Mouse (Mus musculus) spleen, postnatal 14 days (tissue): ENCODE measurements at regions not wholly inside any gene's neighbourhood (a gene's known extent, or its start where the extent isn't known, plus 50 kb on each side); places are given as distances from the start of the nearest gene placed in this dataset.

Experiments
- DNase-seq, 2 experiments: peaks; one replicate each; pipeline ENCODE4 v3.0.0; 2021 to 2022; ENCODE audit warnings: low spot score in 2 of 2

DNA sequence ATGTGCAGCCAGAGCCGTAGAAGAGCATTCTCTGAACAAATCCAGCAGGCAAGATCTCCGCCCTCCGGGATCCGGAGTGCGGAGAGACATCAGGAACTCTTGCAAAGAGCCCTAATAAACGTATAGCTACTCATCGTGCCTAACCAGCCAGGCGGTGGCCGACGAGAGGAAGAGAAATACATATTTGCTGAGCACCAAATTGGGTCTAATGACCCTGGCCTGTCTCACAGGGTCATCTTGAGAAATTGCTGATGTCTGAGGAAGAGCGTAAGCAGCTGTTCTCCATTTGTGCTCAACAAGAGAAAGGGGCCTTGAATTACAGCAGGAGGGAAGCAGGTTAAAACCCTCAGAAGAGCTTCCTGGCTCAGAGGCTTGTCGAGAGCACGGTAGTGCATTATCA lies 92.8 kb upstream of the Zfp703 start:
- DNase-seq: no peak

DNA sequence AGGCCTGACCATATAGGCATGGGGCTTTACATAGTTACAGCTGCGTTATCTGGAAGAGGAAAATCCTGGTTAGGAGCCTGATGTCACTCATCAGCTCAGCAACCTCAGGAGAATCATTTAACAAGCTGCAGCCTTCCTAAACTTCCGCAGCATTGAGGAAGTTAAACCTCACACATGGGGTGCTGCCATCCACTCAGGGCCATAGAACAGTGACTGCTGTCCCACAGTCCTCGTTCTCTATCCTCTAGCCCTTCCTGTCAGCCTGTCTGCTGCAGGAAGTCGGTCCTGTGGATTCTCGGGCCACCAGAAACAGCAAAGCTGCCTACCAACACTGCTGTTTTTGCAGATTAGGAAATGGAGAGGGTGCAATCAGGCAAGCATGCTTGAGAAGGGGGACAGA lies 91.8 kb upstream of the Zfp703 start:
- DNase-seq: no peak

DNA sequence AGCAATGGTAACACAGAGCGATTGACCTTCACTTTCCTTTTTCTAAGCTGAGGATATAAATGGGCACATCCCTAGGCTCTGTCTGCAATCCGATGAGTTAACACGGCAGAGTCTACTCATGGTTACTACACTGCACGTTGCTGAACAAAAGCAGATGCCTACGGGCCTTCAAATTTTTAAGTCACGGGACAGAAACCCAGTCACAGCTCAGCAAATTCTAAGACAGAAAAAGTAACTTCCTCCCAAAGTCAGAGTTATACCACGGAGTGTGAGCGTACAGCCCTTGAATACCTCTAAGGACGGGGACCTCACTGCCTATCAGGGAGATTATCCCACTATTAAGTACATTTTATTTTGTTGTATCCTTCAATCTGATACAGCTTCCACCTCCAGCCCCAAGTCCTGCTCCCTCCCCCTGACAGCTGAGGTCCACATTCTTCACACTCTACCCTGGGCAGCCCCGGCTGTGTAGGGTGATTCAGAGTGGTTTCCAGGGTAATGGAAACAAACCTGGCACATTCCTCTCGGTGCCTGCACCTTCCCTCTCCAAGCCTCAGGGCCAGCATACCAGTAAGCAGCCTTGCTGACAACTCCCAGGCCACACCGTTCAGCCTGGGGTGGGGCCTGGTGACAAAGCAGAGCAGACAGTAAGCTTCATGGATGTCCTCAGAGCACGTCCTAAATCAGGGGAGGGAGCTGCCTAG lies 90.2 kb upstream of the Zfp703 start:
- no peak for DNase-seq

DNA sequence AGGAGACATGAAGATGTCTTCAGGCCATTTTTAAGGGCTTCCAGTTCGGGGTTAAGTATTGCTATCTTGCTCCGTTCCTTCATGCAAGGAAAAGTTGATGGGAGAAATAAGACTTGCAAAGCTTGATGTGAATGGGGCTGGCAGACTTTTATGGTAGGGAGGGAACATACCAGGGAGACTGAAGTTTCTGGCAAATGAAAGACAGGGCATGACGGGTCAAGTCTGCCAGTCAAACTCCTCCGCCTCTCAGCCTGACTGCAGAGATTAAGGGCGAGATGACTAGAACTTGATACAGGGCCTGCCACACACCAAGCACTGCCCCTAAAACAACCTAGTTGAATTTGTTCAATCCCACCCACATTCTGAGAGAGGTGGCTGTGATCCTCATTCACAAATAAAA lies 89.6 kb upstream of the Zfp703 start:
- no peak for DNase-seq

DNA sequence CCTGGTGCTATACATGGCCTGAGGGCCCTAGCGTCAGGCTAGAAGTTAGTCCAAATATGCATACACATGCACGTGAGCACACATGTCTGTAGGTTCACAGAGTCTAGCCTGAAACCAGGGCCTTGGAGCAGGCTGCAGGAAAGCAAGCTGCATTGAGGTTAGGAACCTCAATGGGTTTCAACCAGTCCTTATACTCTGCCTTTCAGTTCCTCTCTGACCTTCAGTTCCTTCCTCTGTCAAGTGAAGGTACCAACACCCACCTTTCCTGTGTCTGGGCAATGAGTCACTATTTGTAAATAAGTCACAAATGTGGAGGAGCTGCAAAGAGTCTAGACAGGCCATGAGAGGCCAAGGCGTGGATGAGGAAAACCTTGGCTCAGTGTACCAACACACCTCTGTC lies 89.1 kb upstream of the Zfp703 start:
- DNase-seq: no peak

DNA sequence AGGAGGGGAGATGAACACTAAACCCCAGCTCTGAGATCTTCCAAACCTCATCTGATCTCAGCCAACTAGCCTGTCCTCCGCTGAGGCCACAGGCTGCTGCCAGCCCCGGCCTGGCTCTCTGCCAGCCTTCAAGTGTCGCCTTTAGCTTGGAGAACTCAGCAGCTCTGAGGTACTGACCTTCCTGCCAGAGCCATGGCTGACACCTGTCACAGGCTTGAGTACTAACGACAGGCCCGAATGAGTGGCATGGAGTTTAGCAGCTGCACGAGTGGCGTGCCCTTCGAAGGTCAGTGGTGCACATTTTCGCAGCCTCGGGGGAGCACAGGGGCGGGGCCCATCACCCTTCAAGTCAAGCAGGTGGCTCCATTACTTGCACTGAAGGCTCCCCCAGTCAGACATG lies 85.2 kb upstream of the Zfp703 start:
- peak in 1 of 2 experiments; percentile 9 for DNase-seq

DNA sequence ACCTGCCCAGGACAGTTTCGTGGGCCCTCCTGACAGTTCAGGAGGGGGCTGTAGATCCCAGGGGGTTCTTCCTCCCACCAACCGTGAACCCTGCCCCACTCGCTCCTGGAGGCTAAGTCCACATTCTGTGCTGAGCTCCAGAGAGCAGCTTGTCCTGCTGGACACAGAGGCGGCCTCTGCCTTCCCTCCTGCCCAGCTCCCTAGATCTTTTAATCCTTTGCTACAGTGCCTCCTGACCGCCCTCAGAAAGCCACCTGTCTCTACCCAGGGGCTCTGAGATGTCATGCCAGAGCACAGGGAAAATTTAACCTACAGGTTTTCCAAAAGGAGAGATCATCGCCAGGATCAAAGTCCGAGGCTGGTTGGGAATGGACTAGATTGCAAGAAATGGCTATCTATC lies 84.7 kb upstream of the Zfp703 start:
- DNase-seq: no peak

DNA sequence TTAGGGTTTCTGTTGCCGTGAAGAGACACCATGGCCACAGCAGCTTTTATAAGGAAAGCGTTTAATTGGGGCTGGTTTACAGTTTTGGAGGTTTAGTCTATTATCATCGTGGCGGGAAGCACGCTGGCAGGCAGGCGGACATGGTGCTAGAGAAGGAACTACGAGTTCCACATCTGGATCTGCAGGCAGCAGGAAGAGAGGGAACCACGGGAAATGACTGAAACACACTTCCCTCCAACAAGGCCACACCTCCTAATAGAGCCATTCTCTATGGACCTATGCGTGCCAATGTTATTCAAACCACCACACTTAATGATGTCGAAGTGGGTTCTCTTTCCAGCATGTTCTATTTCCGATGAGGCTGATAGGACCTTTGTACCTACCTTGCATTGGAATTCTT lies 81.3 kb upstream of the Zfp703 start:
- no peak for DNase-seq

DNA sequence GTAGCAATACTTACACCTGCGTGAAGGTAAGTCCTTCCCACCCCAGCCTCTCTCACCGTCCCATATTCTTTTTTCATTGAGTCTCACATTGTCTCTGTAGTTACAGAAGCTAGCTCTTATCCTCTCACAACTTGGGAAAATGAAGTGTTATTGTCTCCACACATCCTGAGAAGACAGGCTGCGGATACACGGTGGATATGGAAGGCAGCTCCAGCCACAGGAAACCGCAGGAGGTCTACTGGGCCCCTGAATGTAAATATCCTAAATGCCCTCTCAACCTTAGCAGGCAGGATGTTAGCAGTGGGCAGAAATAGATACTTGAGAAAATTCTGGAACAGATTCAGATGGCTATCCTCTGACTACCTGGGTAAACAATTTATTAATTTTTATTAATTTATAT lies 73.8 kb upstream of the Zfp703 start:
- DNase-seq: no peak

DNA sequence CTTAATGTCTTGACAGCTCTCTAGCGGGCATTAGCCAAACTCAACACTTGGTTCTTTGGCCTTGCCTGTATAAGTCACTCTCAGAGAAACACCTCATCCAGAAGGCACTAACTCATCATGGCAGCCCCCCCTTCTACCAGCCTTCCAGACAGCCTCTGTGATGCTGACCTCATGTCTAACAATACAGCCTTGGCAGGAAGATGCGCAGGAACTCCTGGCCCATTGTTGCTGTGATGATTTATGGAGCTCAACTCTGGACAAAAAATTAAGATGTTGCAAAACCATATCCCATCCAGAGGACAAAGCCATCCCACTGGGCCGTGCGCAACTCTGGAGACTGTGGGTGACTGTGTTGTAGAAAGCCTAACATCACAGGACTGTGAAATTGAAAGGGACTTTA lies 70.9 kb upstream of the Zfp703 start:
- DNase-seq: no peak

DNA sequence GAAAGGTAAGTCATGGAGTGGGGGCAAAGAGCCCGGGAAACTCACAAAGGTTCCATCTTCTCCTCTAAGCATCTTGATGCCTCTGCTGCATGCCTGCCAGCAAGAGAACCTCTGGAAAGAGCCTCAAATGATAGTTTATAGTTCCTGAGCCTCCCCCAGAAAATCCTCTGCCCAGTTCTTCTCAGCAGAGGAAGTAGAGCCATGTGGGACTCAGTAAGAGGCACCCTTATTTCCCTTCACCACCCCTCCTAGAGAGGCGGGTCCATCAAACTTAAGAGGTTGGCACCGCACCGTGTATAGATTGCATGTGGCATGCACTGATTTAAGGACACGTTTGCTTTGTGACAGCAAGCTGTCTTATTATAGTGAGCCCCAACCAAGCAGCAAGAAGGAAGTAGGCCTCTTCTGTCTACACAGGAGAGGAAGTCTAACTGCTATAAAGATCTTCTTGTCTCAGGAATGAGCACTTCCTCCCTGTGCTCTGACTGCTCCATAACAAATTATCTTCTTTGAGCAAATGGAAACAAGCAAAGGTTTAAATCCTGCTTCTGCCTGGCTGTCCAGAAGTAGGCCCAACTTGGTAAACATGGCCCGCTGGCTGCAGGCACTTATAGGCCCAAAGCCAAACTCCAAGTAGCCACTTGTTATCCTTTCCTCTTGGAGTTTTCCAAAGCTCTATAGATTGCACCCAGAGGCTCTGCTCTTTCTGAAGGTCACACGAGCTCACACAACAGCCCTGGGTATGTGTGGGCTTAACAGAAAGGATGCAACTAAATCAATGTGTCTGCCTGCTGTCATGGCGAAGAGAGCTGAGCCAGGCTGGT lies 69.6 kb upstream of the Zfp703 start:
- DNase-seq: no peak

DNA sequence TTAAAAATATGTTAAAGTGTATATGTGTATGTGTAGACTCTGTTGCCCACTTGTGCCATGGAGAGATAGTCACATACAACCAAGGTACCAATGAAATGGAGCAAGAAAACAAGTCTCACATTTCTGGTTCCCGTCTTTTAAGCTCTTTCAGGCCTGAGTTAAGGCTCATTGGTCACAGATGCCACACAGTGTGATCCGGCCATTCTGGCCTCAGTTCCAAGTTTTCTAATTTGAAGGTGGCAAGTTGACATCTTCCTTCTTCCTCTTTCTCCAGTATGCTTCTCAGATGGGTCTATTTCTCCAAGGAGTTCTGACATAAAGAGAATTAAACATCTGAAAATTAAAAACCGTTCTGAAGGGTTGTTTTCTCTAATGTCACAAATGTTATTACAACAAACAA lies 66.9 kb upstream of the Zfp703 start:
- no peak for DNase-seq

DNA sequence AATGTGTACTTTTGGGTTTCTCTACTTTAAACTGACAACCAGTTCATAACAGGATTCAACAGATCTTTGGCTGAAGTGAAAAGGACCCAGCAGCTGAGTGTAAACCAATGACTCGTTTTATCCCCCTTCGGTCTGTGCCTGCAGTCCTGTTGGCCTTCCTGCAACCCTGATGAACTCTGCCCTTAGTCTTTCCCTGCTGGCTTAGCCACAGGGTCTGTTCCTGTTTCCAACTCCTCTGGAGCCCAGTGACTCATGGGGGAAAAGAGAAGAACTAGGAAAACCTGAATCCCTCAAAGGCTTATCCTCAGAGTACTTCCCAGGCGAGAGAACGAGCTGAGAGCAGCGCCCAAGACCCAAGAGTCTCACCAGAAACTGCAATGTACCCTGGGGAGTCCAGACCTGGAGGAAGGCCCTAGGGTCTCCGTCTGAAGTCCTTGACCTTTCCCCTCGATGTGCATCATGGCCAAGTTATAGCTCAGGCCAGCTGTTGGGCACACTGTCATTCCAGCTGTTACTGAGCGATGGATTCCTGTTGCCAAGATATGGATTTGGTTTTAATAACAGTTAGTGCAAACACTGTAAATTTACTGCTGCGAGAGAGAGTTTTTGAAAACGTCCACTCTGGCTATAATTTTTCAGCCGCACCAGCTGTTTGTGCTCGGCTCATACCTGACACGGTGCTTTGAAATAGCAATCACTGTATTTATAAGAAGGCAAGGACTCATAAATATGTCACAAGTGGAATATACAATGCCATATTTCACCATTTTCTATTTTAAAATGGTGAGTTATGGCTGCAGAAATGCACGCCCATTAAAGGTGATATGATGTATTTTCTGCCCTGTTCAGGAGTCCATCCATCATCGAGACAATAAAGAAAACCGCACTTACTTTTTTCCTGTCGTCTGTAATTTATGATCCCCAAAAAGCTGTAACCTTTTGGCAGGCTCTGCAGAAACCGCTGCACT lies 63.3 kb upstream of the Zfp703 start:
- no peak for DNase-seq

DNA sequence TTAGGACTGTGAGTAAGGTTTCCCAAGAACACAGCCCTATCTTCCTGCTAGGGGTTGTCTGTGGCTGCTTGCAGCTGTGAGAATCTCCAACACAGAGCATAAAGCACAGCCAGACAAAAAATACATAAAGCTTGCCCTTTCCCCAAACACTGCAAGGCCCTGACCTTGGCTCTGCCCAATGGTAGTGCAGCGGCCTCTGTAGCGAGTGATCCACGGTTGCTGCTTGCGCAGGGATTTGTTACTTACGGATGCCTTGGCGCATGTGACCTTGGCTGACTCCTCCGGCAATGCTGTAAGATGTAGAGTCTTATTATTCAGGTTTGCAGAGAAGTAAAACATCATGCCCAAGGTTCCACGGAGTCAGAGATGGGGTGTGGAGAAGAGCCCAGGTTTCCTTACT lies 61.4 kb upstream of the Zfp703 start:
- DNase-seq: no peak

DNA sequence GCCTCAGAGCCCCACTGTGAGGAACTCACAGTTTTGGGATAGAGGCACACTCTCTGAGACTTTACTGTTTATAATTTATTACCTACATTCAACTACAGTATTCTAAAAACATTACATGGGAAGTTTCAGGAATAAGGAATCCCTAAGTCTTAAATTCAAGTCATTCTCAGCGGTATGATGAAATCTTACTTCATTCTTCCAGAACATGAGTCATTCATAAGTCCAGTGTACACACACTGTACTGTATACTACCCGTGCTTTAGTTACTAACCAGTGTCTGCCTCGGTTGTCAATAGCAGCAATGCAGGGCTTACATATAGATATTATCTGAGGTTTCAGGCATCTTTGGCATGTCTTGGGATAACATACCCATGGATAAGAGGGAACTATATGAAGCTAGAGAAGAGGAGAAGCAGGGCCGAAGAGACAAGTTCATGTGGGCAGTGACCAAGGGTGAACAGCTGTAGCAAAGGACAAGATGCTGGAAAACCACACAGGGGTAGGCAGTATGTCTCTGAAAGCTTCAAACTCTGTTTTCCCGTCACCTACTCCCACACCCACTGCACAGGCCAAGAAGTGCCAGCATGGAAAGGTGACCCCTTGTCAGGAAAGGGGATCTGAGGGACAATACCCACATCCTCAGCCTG lies 55.5 kb upstream of the Zfp703 start:
- DNase-seq: no peak

DNA sequence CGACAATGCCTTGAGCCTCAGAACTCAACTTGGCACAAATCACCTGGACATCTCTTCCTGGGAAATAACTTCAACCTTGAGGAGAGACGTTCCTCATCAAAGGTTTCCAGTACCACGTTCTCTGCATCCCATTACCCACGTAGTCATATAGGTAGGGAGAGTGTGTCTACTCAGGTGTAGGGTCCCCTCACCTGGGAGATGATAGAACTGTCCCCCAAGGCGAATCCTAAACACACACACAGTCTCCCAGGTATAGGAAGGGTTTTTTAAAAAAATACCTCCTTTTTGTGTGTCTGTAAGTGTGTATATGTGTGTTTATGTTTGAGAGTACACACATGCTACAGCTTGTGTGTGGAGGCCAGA lies 55.0 kb upstream of the Zfp703 start:
- no peak for DNase-seq

DNA sequence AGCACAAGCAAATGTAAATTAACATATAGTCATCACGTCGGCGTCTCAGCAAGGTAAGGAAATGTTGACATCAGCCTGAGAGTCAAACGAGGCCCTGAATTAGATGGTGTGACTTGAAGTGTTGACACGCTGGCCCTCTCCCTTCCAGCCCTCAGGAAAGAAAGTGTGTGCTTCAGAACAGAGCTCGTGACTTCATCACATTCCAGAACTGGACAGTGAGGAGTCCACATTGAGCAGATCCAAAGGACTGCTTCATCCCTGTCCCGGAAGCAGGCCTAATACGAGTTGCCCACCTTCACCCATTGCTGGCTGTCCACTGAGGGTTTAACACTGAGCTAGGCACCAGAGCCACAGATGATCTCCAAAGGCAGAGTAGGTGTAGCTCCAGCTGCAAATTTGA lies 54.0 kb upstream of the Zfp703 start:
- DNase-seq: no peak
